Mouse (Mus musculus) layer of hippocampus, adult 6 months (tissue): ENCODE measurements around the gene Vmn1r15. TPM values are rescaled to one million over a fixed set of nuclear protein-coding genes. Genes with fewer than 3 reads are reported as not detected.

Experiments
- long read RNA-seq, 2 experiments: library from polyadenylated mRNA; unstranded; transcript quantifications; one replicate each; pipeline ENCODE4 v2.0.0; 2019 to 2020
- polyA plus RNA-seq: library from polyadenylated mRNA; unstranded; fragments of <200 nt; fragmentation: Nextera tagmentation; gene quantifications from 2 replicates; pipeline ENCODE4 v1.2.3, GENCODE M21; 2021

Vmn1r15 gene
- not detected in 2 replicates for polyA plus RNA-seq
- long read RNA-seq, experiment 1, result 0 reads
- long read RNA-seq, experiment 2, result 0 reads

GRCm38 (mm10) chr6:57257652-57258051, at the start of gene Vmn1r15:
Gene Vmn1r15 (plus strand): TSS chr6:57257952.

GRCm38 (mm10) chr6:57231386-57231785, 26.4 kb upstream of the Vmn1r15 start, which contains the start of gene Vmn1r14:
Gene Vmn1r14 (plus strand): TSS chr6:57231686.

Other genes starting within 250 kb of the Vmn1r15 start
- not detected in 2 replicates for gene Vmn1r7, start 232.6 kb upstream of the Vmn1r15 start, polyA plus RNA-seq
- not detected in 2 replicates for gene Vmn1r8, start 225.7 kb upstream of the Vmn1r15 start, polyA plus RNA-seq
- not detected in 2 replicates for gene Vmn1r9, start 191.2 kb upstream of the Vmn1r15 start, polyA plus RNA-seq
- not detected in 2 replicates for gene Vmn1r10, start 148.5 kb upstream of the Vmn1r15 start, polyA plus RNA-seq
- not detected in 2 replicates for gene Vmn1r11, start 124.5 kb upstream of the Vmn1r15 start, polyA plus RNA-seq
- not detected in 2 replicates for gene Vmn1r12, start 101.0 kb upstream of the Vmn1r15 start, polyA plus RNA-seq
- gene Vmn1r13, start 54.7 kb upstream of the Vmn1r15 start, polyA plus RNA-seq, result not detected in 2 replicates
- gene Vmn1r14, start 26.3 kb upstream of the Vmn1r15 start, polyA plus RNA-seq, result not detected in 2 replicates
- not detected in 2 replicates for gene Vmn1r16, start 71.5 kb downstream of the Vmn1r15 start, polyA plus RNA-seq
- gene Vmn1r17, start 105.8 kb downstream of the Vmn1r15 start, polyA plus RNA-seq, result not detected in 2 replicates
- gene Vmn1r18, start 137.8 kb downstream of the Vmn1r15 start, polyA plus RNA-seq, result not detected in 2 replicates
- gene Vmn1r19, start 145.8 kb downstream of the Vmn1r15 start, polyA plus RNA-seq, result not detected in 2 replicates
- not detected in 2 replicates for gene Vmn1r20, start 171.0 kb downstream of the Vmn1r15 start, polyA plus RNA-seq